Mouse (Mus musculus) left cerebral cortex, adult 11 months (tissue): ENCODE measurements at regions not wholly inside any gene's neighbourhood (a gene's known extent, or its start where the extent isn't known, plus 50 kb on each side); places are given as distances from the start of the nearest gene placed in this dataset.

Source experiments
- DNase-seq: peaks from one replicate; pipeline ENCODE4 v3.0.0; 2022; ENCODE audit warnings: low spot score

DNA sequence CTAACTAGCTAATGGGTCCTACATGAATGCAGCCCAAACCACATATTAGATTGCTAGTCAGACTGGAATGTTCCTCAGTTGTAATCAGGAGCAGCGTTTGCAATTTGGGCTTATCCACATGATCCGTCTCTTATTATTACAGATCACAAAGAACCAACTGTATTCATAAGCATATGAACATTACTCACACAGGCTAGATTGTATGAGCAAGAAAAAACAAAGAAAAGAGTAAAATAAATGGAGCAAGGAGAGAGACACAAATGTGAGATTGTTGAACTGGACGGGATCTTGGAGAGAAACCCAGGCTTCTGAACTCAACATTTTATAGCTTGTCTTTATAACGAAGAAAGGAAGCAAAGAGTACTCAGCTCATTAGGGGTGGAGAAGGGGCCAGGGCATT, 148.0 kb upstream of the Dusp10 start:
- DNase-seq: no peak

DNA sequence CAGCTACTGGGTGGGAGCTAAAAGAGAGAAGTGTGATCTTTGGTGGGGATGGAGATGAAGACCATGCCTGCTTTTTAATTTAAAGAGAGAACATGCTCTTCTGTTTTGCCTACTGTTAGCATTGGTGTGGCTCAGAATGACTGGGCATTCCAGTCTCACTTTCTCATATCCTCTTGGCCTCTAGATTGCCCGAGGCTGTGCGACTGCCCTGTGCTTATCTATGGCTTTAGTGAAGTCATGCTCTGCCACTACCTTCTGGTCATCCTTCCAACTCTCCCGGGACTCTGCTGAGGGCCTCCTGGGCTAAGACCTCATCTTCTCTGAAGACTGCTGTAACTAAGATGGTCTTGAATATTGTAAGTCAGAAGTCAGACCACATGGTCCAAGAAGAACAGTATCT, 147.5 kb upstream of the Dusp10 start:
- no peak for DNase-seq

DNA sequence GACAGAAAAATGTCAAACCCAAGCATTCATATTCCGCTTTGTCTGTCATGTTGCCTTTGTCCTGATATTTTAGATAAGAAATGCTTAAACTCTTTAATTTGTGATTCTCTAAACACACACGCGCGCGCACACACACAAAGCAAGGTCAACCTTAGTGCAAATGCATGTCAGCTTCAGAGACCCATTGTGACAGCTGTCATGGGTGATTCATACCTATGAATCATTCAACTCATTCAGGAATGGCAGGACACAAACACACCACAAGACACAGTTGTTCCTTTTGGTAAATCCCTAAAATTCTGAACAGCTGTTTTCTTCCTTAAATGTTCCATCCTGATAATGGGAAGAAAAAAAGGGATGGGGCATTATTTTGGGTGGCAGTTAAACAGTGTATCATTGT, 144.1 kb upstream of the Dusp10 start:
- DNase-seq: no peak

DNA sequence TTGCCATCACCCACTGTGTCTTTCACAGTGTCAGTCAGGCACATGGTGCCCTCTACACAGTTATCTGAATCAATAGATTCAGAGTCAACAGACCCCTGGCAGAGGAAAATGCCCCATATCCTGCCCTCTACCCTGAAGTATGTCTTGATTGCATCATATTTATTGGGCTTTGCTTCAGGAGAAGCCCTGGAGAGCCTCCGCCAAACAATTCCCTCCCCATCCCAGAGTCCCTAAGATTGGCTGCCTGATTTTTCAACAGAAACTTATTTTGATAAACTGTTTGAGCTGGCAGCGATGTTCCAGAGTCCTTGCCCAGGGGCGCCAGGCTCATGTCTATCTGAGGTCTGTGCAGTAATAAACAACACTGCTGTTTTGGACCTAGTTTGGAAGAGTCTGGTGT, 117.2 kb upstream of the Dusp10 start:
- DNase-seq: no peak

DNA sequence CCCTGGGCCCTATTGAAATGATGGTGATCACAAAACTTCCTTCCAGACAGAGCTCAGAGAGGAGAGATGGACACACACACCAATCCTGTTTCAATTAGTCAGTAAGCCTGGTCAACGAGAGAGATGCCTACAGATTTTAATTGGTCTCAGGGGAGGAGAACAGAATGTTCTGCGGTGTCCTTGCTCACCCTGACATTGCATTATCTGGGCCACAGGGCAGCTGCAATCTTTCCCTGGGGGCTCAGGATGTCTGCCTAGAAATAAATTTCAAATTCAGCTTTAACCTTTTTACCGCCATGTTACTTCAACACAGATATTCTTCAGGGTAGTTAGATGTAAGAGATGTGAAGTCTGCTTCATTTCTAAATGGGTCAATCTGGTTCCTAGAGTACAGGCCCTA, 115.0 kb upstream of the Dusp10 start:
- DNase-seq: no peak

DNA sequence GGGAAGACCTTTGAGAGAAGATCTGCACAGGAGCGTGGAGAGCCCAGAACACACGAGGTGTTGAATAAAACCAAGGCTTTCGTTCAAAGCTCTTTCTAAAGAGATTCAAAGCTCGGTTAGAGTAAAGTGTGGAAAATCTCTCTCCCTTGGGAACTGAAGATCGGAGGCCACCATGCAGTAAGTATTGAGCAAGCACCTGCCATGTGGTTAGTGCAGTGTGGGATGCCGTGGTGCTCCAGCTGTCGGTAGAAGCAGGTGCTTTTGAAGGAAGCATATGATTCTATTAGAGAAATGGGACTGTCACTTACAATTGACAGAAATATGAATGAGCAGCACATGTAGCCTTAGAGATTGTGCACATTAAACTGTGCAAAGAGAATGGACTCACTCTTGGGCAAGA, 108.5 kb upstream of the Dusp10 start:
- no peak for DNase-seq

DNA sequence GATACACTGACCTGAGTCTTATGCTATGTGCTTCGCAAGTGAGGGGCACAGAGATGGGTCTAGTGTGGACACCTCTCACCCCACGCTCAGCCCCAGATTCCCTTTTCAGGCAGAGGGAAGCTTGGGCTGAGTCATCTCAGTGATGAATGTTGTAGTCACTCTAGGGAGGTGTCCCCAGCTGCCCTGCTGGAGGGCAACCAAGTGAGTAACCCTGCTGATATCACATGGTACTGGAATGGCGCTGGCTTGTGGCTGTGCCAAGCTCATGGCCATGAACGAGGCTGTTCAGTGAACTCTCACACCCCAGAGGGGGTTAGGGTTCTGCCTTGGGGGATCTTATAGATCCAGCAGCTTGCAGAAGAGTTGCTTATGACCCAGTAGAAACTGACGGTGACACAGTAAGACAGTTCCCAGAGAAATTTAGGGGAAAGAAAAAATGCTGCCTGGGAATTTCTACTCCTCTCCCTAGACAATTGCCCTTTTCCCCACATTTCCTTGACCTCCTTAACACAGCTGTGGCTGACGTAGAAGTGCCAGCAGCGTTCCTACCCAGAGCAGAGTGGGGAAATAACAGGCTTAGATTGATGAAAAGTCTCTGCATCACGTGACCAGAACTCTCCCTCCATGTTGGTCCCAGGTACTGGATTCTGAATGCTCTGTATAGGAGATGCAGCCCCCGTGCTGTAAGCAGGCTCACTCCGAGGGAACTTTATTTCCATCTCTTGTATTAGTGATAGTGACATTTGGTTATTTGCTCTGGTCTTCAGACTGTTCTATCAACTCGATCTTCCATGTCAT, 107.6 kb upstream of the Dusp10 start:
- peak; percentile 16 for DNase-seq

DNA sequence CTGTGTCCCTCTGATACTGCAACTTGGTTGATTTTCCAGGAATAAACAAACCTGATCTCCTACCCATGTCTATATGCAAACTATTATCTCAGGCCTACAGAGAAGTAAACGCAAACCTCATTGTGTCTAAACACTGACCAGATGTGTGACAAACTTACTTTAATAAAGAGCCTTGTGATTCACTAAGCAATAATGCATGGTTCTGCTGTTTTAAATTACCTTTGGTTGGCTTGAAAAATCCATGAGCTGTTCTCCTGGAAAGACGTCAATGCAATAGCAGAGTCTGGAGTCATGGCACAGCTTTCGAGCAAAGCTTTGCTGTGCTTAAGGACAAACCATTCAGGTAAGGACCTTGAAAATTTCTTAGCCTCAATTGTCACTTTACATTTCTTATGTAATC, 95.4 kb upstream of the Dusp10 start:
- DNase-seq: no peak

DNA sequence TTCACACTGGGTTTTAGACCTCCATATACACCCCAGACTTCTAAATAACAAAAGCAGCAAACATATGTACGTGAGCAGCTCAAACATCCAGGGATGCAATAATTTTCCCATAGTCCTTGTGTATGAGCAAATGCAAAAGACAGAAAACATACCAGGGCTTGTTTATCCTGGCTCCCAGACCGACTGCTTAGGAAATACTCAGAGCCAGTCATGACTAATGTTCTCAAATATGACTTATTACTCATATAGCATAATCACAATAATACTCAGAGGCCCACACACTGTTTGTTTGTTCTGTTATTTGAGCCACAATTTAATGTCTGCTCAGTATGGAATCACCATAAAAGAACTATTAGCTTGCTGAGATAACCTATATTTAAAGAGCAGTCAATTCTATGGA, 91.8 kb upstream of the Dusp10 start:
- DNase-seq: no peak

DNA sequence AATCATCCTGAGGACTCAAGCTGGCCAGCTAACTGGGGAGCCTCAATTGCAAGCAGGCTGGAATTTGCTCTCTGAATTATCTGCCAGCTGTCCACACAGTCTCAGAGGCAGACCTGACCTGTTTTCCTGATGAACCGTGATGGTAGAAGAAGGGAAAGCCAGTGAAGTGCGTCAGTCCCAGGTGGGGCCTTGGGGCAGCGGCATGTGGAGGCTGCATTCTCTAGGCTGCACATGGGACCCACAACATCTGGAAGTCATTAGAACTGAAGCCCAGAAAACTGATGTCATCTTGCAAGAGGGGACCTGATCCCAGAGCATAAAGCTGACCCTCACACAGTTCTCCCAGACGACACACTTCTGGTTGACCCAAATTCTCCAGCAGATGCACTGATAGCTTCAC, 84.6 kb upstream of the Dusp10 start:
- DNase-seq: no peak

DNA sequence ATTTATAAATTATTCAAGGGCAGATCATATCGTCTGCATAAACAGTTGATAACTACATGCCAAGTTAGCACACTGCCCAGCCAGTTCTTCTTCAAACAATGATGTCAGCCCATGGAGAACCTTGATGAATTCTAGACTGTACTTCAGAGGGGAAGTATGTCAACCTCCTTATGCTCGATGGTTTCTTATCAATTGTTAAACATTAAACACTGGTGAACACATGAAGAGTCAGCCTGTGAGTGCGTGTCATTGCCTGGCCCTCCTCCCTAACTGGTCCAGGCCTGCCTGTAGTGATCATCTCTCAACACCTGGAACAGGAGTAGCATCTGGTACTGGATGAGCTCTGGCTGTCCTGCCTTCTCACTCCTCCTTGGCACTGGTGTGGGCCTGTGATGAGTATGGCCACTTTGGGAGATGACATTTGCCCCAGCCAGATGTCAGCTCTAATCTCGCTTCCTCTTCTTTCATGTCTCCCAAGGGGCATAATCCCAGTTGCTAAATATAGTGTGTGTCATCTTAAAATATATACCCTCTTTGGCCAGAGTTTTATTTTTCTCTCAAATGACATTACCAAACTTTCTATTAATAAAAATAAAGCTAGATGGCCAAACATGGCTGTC, 82.6 kb upstream of the Dusp10 start:
- DNase-seq: no peak

DNA sequence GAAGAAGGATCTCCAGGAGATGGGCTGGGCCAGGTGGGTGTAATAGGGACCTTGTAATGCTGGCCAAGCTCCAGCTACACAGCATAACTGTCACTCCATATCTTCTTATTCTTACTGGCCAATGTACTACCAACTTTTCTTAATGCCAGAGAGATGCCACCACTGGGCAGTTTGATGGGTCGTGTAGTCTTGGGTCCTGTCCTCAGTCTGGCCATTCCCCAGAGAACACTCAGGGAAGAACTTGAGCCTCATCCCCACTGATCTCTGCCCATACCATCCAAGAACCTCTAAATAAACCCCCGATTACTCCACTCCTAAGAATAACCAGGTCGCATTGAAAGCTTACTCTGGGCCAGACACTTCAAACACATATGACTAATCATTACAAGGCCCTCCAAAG, 82.0 kb upstream of the Dusp10 start:
- DNase-seq: no peak

DNA sequence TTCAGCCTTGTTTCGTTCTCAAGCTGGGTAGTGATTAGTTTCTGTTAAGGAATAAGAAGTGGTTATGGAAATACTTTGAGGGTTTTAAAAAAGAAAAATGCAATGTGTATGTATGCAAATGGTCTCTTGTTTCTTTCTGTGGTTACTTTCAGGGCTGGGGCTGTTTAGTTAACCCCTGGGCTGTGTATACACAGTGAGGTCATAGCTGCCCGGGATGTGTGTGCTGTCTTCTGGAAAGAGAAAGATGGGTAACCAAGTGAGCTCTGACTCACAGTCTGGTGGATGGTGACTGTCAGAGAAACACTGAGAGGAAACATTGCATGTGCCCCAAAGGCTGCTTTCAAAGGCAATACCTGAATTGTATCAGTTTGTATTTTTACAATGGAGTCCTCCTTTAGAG, 79.3 kb upstream of the Dusp10 start:
- no peak for DNase-seq

DNA sequence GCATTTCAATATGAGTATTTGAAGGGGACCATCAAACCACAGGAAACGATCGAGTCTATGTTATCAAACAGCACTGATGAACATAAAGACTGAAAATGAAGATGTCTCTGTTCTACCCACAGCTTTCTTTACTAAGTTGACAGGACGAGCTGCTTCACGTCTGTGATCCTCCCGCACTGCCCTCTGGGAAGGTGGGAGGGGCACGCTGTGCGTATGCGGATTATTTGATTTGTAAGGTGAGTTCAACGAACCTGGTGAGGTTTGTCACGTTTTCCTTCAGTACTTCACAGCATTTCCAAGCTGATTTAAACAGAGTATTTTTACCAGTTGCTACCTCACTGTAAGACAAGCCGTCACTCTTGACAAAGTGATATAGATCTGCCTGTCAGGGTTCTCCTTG, 75.9 kb upstream of the Dusp10 start:
- no peak for DNase-seq

DNA sequence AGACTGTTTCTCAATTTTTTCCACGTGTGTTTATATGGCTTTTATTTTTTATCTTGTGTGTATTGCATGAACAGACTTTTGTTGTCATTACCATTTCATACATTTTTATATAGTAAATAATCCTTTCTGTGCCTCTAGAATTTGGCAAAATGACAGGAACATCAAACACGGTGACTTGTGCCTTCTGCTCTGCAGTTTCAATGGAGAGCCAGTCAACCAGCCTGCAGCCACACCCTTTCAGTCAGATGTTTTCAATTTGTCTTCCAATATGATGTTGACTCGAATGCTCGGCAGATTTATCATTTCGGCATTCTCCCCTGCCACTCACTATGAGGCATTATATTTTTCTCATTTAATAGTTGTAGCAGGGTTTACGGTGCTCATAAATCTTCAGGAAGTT, 74.7 kb upstream of the Dusp10 start:
- no peak for DNase-seq

DNA sequence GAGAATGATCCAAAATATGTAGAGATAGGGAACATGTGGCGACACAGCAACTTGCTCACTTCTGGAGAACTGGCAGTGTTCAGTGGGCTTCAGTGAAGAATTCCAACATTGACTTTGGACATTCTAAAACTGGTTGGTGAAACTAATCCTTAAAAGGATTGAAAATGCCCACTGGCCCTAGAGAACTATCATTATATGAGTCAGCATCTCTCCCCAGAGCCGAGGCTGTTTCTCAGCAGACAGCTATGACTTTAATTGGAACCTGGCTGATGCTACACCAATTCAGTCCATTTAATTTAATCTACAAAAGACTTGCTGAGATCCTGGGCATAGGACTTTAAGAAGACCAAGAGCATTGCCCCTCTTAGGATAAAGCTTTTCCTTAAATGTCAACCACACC, 72.4 kb upstream of the Dusp10 start:
- DNase-seq: no peak

DNA sequence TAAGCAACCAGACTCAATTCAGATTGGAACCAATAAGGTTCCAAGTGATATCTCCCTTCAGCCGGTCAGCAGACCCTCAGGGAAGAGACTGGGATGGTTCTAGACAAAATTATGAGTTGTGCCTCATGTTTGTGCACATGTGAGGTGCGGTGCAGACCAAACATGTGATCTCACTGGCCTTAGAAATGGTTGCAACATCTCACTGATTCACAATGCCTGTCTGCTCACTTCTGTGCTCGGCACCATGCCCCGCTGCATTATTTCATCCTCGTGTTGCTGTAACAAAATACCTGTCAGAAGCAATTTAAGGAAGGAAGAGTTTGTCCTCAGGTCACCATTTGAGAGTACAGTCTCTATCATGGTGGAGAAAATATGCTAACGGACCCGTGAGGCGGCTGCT, 66.9 kb upstream of the Dusp10 start:
- DNase-seq: no peak

DNA sequence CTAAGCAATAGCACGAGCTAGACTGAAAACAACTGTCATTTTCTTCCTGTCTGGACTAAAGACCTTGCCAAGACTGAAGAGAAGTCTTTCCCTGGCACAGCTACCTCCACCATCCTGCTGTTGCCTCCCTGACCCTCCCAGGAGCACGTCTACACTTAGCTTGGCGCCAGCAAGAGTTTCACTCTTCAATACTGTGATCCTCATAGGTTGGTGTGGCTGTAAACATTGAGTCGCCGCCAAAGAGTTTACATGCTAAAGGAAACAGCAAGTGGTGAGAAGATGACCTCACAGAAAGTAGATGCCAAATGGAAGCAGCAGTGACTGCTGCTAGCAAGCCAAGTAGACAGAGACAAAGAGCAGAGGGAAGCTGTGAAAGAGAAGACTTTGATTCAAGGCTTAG, 66.0 kb upstream of the Dusp10 start:
- DNase-seq: no peak

DNA sequence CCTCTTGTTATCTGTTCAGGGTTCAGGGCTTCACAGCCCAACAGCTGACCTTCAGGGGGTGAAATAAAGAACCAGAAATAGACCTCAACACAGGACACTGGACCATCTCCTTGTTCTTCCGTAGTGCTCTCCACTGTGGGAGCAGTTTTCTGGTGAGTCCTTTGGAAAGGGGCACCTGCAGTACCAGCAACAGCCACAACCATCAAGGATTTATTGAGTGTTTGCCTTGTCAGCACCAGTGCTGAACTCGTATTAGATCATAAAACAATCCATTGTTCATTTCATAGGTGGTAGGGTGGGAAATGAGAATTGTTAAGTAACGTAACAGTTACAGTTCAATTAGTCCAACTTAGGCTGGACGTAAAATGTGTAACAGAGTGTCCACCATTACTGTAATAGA, 63.9 kb upstream of the Dusp10 start:
- no peak for DNase-seq

DNA sequence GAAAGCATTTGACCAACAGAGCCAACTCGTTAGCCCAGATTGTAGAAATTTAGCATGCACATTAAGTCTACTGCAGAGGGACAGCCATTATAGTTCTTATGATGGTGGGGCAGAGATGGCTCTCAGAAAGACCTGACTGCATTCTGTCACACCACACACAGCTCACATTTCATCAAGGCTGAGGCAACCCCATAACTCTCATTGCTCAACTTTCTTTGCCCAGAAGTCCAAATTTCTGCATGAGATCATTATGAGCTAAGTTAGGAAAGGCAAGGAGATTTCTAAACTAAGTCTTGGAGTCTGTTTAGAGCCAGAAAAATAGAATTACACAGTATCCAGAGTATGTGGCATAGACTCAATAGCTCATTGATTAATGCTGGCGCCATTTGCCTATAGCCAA, 59.0 kb upstream of the Dusp10 start:
- no peak for DNase-seq

DNA sequence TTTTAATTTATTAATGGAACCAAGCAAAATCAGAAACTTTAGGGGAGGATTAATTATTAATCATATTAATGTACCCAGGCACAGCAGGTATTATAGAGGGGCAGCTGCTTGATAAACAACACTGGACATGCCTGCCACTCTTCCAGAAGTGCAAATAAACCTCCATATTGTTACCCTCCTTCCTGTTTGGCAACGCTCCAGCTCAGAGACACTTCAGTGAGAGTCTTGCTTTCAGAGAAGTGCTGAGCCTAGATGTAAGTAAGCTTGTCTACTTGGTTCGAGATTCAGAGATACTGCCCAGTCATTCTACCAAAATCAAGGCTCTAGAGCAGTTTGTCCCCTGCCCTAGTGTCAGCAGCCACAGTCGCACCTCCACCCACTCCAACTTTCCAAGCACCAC, 56.7 kb upstream of the Dusp10 start:
- DNase-seq: no peak

DNA sequence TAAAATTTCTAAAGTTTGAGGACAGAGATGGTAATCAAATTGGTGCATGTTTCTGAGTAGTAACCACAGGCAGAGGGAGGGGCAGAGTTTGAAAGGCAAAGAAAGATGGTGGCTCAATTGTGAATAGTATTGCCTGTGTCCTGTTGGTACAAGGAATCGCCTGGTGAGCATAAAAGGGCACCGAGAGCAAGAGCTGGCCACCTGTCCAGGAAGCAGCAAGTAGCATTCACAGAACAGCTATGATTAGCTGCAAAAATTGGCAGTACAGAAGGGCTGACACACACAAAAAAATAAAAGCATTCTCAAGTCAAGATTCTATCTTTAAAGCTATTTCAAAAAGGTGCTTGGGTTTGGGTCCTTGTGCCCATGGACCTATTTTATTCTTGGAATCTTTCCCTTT, 51.7 kb upstream of the Dusp10 start:
- no peak for DNase-seq

DNA sequence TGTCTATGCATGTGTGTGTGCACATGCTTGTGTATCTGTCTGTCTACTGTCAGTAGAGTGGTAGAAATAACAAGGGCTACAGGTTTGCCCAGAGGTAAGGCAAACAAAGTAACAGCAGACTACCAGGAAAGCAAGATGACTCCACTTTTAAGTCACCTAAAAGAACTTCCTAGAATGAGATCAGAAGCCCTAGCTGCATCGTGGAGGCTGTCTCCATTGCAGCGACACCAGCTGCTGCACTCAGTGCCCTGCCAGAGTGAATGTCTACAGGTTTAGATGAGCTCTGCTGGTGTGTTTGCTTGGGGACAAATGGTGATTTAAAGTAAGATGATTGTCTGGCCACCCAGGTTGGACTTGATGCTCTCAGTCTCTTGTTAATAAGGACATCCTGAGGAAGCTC, 50.6 kb upstream of the Dusp10 start:
- DNase-seq: no peak

DNA sequence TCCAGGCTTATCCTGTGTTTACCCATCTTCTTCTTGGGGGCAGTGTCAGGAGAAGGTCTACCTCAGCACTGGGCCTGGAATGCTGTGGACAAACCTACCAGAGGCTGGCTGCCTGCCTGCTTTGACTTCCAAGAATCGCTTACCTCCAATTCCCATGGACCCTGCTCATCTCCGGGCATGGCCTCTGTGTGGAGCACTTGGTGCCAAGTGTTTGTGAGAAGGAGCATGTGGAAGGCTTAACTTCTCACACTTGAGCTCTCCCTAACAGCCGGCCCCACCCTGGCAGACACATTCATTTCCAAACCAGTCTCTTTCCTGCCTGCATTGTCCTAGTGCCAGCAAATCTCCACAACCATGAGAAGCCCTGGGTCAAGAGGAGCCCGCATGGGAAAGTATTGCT, 49.8 kb upstream of the Dusp10 start:
- no peak for DNase-seq
